Mouse (Mus musculus): ENCODE data around the gene Mybpc2.

Mybpc2 gene

GRCm38 (mm10) chr7:44524502-44524901 lies at the start of gene Mybpc2:
Gene Mybpc2, minus strand, starts transcription at chr7:44524656.
- DNase-seq (ENCODE audit: low spot score), result no peak

GRCm38 (mm10) chr7:44572956-44573484 lies 48.6 kb upstream of the Mybpc2 start:
- DNase-seq (ENCODE audit: low spot score), result no peak

DNA sequence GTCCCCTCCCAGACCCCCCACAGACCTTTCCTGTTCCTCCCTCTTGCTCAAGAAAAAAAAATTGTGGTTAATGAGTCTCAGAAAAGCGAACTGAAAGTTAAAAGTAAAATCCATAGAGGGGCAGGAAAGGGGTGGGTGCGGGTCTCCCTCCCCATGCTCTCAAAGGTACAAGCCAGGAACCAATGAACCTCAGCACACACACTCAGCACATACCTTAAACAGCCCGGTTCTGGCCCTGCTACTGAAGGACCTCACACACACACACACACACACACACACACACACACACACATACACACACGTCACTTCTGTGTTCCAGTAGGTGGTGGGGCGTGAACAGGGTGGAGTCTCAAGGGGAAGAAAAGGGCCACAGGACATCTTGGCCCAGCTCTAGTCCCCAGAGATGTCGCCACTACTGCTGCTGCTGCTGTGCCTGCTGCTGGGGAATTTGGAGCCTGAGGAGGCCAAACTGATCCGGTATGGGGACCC lies 47.8 kb upstream of the Mybpc2 start, which contains the start of gene Napsa:
TSS of gene Napsa (plus strand) at position 168 of the 489 bp plus-strand sequence.
- DNase-seq (ENCODE audit: low spot score), result no peak

GRCm38 (mm10) chr7:44571811-44572210 lies 47.4 kb upstream of the Mybpc2 start:
- DNase-seq (ENCODE audit: low spot score), result no peak

DNA sequence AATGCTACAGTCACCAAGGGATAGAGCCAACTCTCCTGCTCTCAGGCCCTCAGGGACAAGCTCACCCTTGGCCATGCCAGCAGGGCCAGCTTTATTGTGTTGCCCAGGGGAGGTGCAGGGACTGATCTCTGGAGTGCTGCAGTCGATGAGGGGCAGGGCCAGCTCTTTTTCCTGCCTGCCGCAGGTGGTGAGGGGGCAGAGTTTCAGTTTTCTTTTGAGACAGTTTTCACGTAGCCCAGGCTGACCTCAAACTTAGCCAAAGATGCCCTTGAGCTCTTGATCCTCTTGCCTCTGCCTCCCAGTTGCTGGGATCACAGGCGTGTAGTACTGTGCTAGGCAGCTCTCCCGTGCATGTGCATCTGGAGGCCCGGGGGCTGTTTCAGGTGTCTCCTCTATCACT lies 46.5 kb upstream of the Mybpc2 start:
- DNase-seq (ENCODE audit: low spot score), result no peak

- DNase-seq (ENCODE audit: low spot score), result no peak
These were observed 44.3 kb upstream of the Mybpc2 start for GRCm38 (mm10) chr7:44568803-44569202.

GRCm38 (mm10) chr7:44565414-44565813 lies 41.0 kb upstream of the Mybpc2 start:
- DNase-seq (ENCODE audit: low spot score), result no peak

- DNase-seq (ENCODE audit: low spot score), result no peak
These were observed 40.0 kb upstream of the Mybpc2 start for GRCm38 (mm10) chr7:44564486-44564885.

- no peak for DNase-seq (ENCODE audit: low spot score)
These were observed 38.8 kb upstream of the Mybpc2 start for GRCm38 (mm10) chr7:44563284-44563683.

GRCm38 (mm10) chr7:44560435-44561400 lies 36.3 kb upstream of the Mybpc2 start:
- DNase-seq (ENCODE audit: low spot score), result peak; percentile 71

- DNase-seq (ENCODE audit: low spot score), result no peak
These were observed 33.2 kb upstream of the Mybpc2 start for GRCm38 (mm10) chr7:44557629-44558028.

GRCm38 (mm10) chr7:44553826-44554225 lies 29.4 kb upstream of the Mybpc2 start, which contains the start of gene Nr1h2:
Gene Nr1h2, minus strand, starts transcription at chr7:44553951.
- DNase-seq (ENCODE audit: low spot score), result peak; percentile 96

DNA sequence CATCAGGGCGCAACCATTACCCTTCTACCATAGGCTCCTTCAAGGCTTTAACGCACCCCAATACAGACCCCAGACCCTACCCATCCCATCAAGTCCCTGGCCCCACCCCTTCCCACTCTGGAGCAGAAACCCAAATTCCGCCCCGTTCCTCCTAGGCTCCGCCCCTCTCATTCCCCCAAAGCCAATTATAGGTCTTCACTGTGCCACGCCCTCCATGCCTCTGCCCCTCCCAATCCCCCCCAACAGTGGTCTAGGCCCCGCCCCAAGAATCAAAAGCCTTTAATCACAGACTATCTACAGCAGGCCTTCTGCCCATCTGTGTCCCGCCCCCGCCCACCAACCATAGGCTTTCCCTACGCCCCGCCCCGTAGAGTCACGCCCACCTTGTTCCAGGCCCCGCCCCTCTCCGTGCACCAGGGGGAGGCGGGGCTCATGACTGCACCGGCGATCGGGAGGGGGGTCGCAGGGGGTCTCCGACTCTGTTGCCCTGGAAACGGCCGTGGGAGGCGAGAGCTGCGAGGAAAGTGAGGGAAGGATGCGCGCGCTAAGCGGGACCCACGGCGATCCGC lies 28.8 kb upstream of the Mybpc2 start:
- peak; percentile 92 for DNase-seq (ENCODE audit: low spot score)

- no peak for DNase-seq (ENCODE audit: low spot score)
These were observed 27.9 kb upstream of the Mybpc2 start for GRCm38 (mm10) chr7:44552141-44552908.

DNA sequence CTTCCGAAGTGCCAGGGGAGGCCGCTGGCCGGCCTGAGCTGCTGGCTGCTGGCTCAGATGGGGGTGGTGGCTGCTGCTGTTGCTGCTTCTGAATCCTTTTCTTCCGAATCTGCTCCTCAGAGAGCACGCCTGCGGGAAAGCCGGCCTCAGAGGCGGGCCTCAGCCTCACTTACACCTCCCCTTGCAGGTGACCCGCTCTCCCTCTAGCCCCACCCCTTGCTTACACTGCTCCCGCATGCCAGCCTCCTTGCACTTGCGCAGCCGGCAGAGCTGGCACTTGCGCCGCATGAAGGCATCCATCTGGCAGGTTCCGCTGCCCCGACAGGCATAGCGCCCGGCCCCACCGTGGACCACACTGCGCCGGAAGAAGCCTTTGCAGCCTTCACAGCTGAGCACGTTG lies 27.3 kb upstream of the Mybpc2 start:
- no peak for DNase-seq (ENCODE audit: low spot score)

GRCm38 (mm10) chr7:44551301-44551700 lies 26.8 kb upstream of the Mybpc2 start:
- DNase-seq (ENCODE audit: low spot score), result no peak

DNA sequence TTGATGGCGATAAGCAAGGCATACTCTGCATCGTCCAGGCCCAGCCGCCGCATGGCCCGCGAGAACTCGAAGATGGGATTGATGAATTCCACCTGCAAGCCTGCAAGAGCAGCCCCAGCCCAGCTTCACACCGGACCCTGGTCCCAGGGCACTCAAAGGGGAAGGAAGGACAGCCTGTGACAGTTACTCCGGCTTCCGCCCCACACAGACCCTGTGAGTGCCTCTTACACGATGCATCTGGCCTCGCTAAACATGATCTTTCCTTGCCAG lies 25.9 kb upstream of the Mybpc2 start:
- no peak for DNase-seq (ENCODE audit: low spot score)

DNA sequence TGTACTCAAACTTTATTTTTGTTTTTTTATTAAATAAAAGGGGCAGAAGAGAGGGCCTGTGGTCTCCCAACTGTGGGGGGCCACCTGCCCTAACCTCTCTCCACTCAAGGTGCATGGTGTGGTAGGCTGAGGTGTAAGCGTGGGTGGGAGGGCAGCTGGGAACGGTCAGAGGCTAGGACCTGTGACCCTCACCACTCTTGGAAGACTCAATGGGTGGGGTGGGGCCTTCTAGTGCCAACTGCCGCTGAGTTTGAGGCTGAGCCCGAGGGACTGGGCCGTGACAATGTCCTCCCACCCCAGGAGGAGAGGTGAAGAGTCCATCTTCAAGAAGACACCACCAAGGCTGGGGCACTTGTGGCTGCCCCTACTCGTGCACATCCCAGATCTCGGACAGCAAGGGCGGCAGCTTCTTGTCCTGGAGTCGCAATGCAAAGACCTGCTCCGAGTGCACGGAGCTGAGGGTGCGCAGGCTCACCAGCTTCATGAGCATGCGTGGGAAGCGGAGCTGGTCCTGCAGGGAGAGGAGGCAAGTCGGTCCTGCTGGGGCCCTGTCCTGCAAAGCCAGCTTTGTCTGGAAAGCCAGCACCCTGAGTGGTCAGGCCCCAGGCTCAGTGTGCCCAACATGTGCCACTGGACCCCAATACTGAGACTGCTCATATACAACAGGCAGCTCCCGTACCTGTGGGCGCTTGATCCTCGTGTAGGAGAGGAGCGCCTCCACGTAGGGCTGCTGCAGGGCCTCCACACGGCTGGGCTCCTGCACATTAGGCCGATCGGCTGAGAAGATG lies 25.4 kb upstream of the Mybpc2 start:
- no peak for DNase-seq (ENCODE audit: low spot score)

- DNase-seq (ENCODE audit: low spot score), result peak; percentile 98
These were observed 24.1 kb upstream of the Mybpc2 start, which contains the start of gene Pold1 for GRCm38 (mm10) chr7:44548497-44549087. Gene Pold1, minus strand, starts transcription at chr7:44548849.

DNA sequence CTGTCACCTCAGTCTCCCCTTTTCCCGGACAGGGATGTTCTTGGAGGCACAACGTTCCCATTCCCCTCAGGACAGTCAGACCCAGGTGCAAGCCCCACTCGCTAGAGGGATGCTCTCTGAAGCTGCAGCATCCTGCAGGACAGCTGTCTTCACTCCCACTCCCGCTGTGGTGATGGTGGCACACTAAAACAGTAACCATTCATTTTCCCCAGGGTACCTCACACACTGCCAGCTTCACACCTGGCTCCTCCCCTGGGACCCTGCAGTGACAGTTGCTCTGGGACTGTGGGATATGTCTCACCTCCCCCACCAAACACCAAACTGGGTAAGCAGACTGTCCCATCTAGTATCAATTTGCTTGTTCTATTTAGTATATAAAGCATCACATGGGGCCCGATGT lies 23.3 kb upstream of the Mybpc2 start:
- no peak for DNase-seq (ENCODE audit: low spot score)

- DNase-seq (ENCODE audit: low spot score), result no peak
These were observed 22.6 kb upstream of the Mybpc2 start for GRCm38 (mm10) chr7:44547041-44547440.
